Mouse (Mus musculus): ENCODE results near the gene Ptprf.

DNA sequence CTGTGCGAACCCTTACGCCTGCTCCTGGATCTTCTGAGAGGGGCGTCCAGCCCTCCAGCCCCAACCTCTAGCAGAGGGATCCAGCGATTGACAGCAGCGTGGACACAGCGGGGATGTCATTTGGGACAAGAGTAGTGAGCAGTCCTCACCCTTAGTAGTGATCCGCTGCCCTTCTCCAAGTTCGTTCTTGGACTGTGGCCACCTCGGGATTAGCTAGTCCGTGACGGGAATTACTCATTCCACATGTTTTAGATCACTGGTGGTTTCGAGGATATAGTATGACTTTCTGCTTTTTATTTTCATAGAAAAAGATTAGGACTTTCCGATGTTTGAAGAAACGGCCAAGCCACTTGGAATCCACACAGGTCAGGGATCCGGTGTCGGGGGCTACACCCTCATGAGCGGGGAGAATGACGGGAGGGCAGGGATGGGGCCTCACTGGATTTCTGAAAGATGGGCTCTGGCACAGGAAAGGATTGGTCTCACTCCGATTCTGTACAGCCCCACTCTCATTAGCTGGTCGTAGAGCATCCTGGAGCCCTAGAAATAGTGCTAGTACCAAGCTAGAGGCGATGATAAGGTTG is 15.0 kb upstream of the Ptprf start:
- TF ChIP-seq CTCF (IDR thresholded peaks at IDR 0.05; ENCODE audit: borderline replicate concordance, extremely low read depth, insufficient read depth, insufficient read length), result no peak
- no peak for TF ChIP-seq POLR2A (IDR thresholded peaks at IDR 0.05; ENCODE audit: borderline replicate concordance, extremely low read depth, insufficient read depth, insufficient read length, poor library complexity, severe bottlenecking)

Data from brain, embryonic 14.5 days (tissue).